Mouse (Mus musculus): ENCODE results near the gene Olfr926.
"Not testable (repeated sequence)": the region's sequence is repeated elsewhere in the genome, so short reads cannot be mapped to it uniquely, and the experiment has no call there.

DNA sequence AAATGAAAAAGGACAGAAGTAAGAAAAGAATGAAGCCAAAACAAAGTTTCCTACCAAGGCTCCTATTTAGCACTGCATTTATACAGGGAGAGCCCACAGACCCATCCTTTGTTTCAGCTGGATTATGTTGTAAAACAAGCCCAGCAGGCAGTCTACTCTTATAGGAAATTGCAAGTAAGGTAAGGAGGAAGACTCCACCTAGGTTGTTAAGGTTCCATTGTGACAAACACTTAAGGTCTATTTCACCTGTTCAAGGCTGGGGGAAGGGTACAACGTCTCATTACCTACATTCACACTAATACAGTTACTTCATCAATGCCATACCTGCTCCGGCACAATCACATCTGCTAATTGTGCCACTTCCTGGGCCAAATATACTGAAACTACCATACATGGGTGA lies 2.0 kb upstream of the Olfr926 start:
- not testable (repeated sequence) for TF ChIP-seq TAL1, GATA1 (IDR thresholded peaks at IDR 0.05; ENCODE audit: low read length)
